Mouse (Mus musculus): ENCODE results near the gene Cryzl2. TPM values are rescaled to one million over a fixed set of nuclear protein-coding genes. Genes with fewer than 3 reads are reported as not detected.

The Cryzl2 gene
- polyA plus RNA-seq, 1 experiment from 2014 or later, result 13.6 TPM

GRCm38 (mm10) chr1:157447142-157447541, 11.2 kb upstream of the Cryzl2 start:
- WGBS, result 44% methylated on average over 4 of the region's 4 CpGs

GRCm38 (mm10) chr1:157448164-157448804, 10.1 kb upstream of the Cryzl2 start:
- 14% methylated on average over 7 of the region's 7 CpGs for WGBS
- ATAC-seq (ENCODE audit: low read depth) (no peak), DNase-seq (ENCODE audit: low spot score) (no peak)
- no peak overlapping the region for H3K4me3 ChIP-seq (ENCODE audit: low read depth, low read length)
- peaks cover 19% of the 10 kb centered on the region for H3K4me1 ChIP-seq (ENCODE audit: control insufficient read depth, insufficient read depth, low read length)
- H3K36me3 ChIP-seq (ENCODE audit: control insufficient read depth, insufficient read depth, low read length), result no peaks in the 10 kb centered on the region
- no peaks in the 10 kb centered on the region for H3K9me3 ChIP-seq (ENCODE audit: control insufficient read depth, low read length)
- H3K27me3 ChIP-seq (replicated peaks; ENCODE audit: control insufficient read depth, insufficient read depth, low read length), result peaks cover 23% of the 10 kb centered on the region
- H3K27ac ChIP-seq (replicated peaks; ENCODE audit: low read depth, low read length), result no peak overlapping the region
- no peak overlapping the region for H3K4me2 ChIP-seq (ENCODE audit: low read depth, low read length)
- H3K9ac ChIP-seq (ENCODE audit: low read depth, low read length), result no peak overlapping the region

More at GRCm38 (mm10) chr1:157447142-157447541, 11.2 kb upstream of the Cryzl2 start:
- Histone ChIP-seq H3K4me2 (ENCODE audit: low read depth, low read length) (no peak overlapping the region), H3K36me3 (ENCODE audit: control insufficient read depth, insufficient read depth, low read length) (no peaks in the 10 kb centered on the region), H3K4me1 (ENCODE audit: control insufficient read depth, insufficient read depth, low read length) (peaks cover 23% of the 10 kb centered on the region), H3K9me3 (ENCODE audit: control insufficient read depth, low read length) (no peaks in the 10 kb centered on the region), H3K4me3 (ENCODE audit: low read depth, low read length) (no peak overlapping the region), H3K27me3 (replicated peaks; ENCODE audit: control insufficient read depth, insufficient read depth, low read length) (peaks cover 23% of the 10 kb centered on the region), H3K27ac (replicated peaks; ENCODE audit: low read depth, low read length) (no peak overlapping the region), H3K9ac (ENCODE audit: low read depth, low read length) (no peak overlapping the region)
- DNase-seq (ENCODE audit: low spot score), result no peak
- no peak for ATAC-seq (ENCODE audit: low read depth)

GRCm38 (mm10) chr1:157448805-157449188, 9.6 kb upstream of the Cryzl2 start:
- ATAC-seq (ENCODE audit: low read depth) (no peak), DNase-seq (ENCODE audit: low spot score) (no peak)
- Histone ChIP-seq H3K4me2 (ENCODE audit: low read depth, low read length) (no peak overlapping the region), H3K27ac (replicated peaks; ENCODE audit: low read depth, low read length) (no peak overlapping the region), H3K27me3 (replicated peaks; ENCODE audit: control insufficient read depth, insufficient read depth, low read length) (peaks cover 23% of the 10 kb centered on the region), H3K9ac (ENCODE audit: low read depth, low read length) (no peak overlapping the region), H3K9me3 (ENCODE audit: control insufficient read depth, low read length) (no peaks in the 10 kb centered on the region), H3K4me1 (ENCODE audit: control insufficient read depth, insufficient read depth, low read length) (peaks cover 15% of the 10 kb centered on the region), H3K4me3 (ENCODE audit: low read depth, low read length) (no peak overlapping the region), H3K36me3 (ENCODE audit: control insufficient read depth, insufficient read depth, low read length) (no peaks in the 10 kb centered on the region)
- 50% methylated on average over 5 of the region's 5 CpGs for WGBS

GRCm38 (mm10) chr1:157449532-157449931, 8.8 kb upstream of the Cryzl2 start:
- 6% methylated on average over 10 of the region's 10 CpGs for WGBS
- H3K9me3 ChIP-seq (ENCODE audit: control insufficient read depth, low read length), result no peaks in the 10 kb centered on the region
- DNase-seq (ENCODE audit: low spot score) (peak; percentile 47), ATAC-seq (ENCODE audit: low read depth) (peak; percentile 71)
- H3K4me2 ChIP-seq (ENCODE audit: low read depth, low read length), result peak overlapping the region; percentile 50
- peaks cover 10% of the 10 kb centered on the region for H3K4me1 ChIP-seq (ENCODE audit: control insufficient read depth, insufficient read depth, low read length)
- H3K9ac ChIP-seq (ENCODE audit: low read depth, low read length), result peak overlapping the region; percentile 40; the same call in 1 of the 2 replicates
- H3K4me3 ChIP-seq (ENCODE audit: low read depth, low read length), result peak overlapping the region; percentile 22
- H3K36me3 ChIP-seq (ENCODE audit: control insufficient read depth, insufficient read depth, low read length), result no peaks in the 10 kb centered on the region
- H3K27ac ChIP-seq (replicated peaks; ENCODE audit: low read depth, low read length), result peak overlapping the region; percentile 55; the same call in 1 of the 2 replicates
- H3K27me3 ChIP-seq (replicated peaks; ENCODE audit: control insufficient read depth, insufficient read depth, low read length), result peaks cover 23% of the 10 kb centered on the region

- H3K27me3 ChIP-seq (replicated peaks; ENCODE audit: control insufficient read depth, insufficient read depth, low read length), result peaks cover 23% of the 10 kb centered on the region
- H3K4me3 ChIP-seq (ENCODE audit: low read depth, low read length), result peak overlapping the region; percentile 22
- H3K9ac ChIP-seq (ENCODE audit: low read depth, low read length), result peak overlapping the region; percentile 40; the same call in 1 of the 2 replicates
- H3K9me3 ChIP-seq (ENCODE audit: control insufficient read depth, low read length), result no peaks in the 10 kb centered on the region
- H3K4me2 ChIP-seq (ENCODE audit: low read depth, low read length), result peak overlapping the region; percentile 50
- DNase-seq (ENCODE audit: low spot score), result peak; percentile 72
- H3K36me3 ChIP-seq (ENCODE audit: control insufficient read depth, insufficient read depth, low read length), result no peaks in the 10 kb centered on the region
- peak; percentile 70 for ATAC-seq (ENCODE audit: low read depth)
- WGBS, result 9% methylated on average over 21 of the region's 21 CpGs
- peaks cover 10% of the 10 kb centered on the region for H3K4me1 ChIP-seq (ENCODE audit: control insufficient read depth, insufficient read depth, low read length)
- H3K27ac ChIP-seq (replicated peaks; ENCODE audit: low read depth, low read length), result peak overlapping the region; percentile 55; the same call in 1 of the 2 replicates
These were observed 8.3 kb upstream of the Cryzl2 start for GRCm38 (mm10) chr1:157449981-157450636.

GRCm38 (mm10) chr1:157452284-157452683, 6.1 kb upstream of the Cryzl2 start:
- Histone ChIP-seq H3K27ac (replicated peaks; ENCODE audit: low read depth, low read length) (no peak overlapping the region), H3K4me3 (ENCODE audit: low read depth, low read length) (no peak overlapping the region), H3K9me3 (ENCODE audit: control insufficient read depth, low read length) (no peaks in the 10 kb centered on the region), H3K36me3 (ENCODE audit: control insufficient read depth, insufficient read depth, low read length) (no peaks in the 10 kb centered on the region), H3K27me3 (replicated peaks; ENCODE audit: control insufficient read depth, insufficient read depth, low read length) (peaks cover 21% of the 10 kb centered on the region), H3K4me2 (ENCODE audit: low read depth, low read length) (no peak overlapping the region), H3K4me1 (ENCODE audit: control insufficient read depth, insufficient read depth, low read length) (peaks cover 10% of the 10 kb centered on the region), H3K9ac (ENCODE audit: low read depth, low read length) (no peak overlapping the region)
- ATAC-seq (ENCODE audit: low read depth), result no peak
- WGBS, result 70% methylated on average over 3 of the region's 3 CpGs
- DNase-seq (ENCODE audit: low spot score), result no peak

- H3K27ac ChIP-seq (replicated peaks; ENCODE audit: low read depth, low read length), result no peak overlapping the region
- no peaks in the 10 kb centered on the region for H3K9me3 ChIP-seq (ENCODE audit: control insufficient read depth, low read length)
- H3K36me3 ChIP-seq (ENCODE audit: control insufficient read depth, insufficient read depth, low read length), result no peaks in the 10 kb centered on the region
- H3K4me3 ChIP-seq (ENCODE audit: low read depth, low read length), result no peak overlapping the region
- no peak overlapping the region for H3K9ac ChIP-seq (ENCODE audit: low read depth, low read length)
- no peak overlapping the region for H3K4me2 ChIP-seq (ENCODE audit: low read depth, low read length)
- H3K27me3 ChIP-seq (replicated peaks; ENCODE audit: control insufficient read depth, insufficient read depth, low read length), result peaks cover 17% of the 10 kb centered on the region
- peaks cover 10% of the 10 kb centered on the region for H3K4me1 ChIP-seq (ENCODE audit: control insufficient read depth, insufficient read depth, low read length)
- ATAC-seq (ENCODE audit: low read depth), result no peak
- DNase-seq (ENCODE audit: low spot score), result no peak
- 55% methylated on average over 5 of the region's 5 CpGs for WGBS
These were observed 5.4 kb upstream of the Cryzl2 start for GRCm38 (mm10) chr1:157452759-157453549.

- ATAC-seq (ENCODE audit: low read depth), result no peak
- Histone ChIP-seq H3K27ac (replicated peaks; ENCODE audit: low read depth, low read length) (no peak overlapping the region), H3K36me3 (ENCODE audit: control insufficient read depth, insufficient read depth, low read length) (no peaks in the 10 kb centered on the region), H3K4me2 (ENCODE audit: low read depth, low read length) (no peak overlapping the region), H3K9me3 (ENCODE audit: control insufficient read depth, low read length) (no peaks in the 10 kb centered on the region), H3K4me1 (ENCODE audit: control insufficient read depth, insufficient read depth, low read length) (peaks cover 4% of the 10 kb centered on the region), H3K9ac (ENCODE audit: low read depth, low read length) (no peak overlapping the region), H3K27me3 (replicated peaks; ENCODE audit: control insufficient read depth, insufficient read depth, low read length) (peaks cover 11% of the 10 kb centered on the region), H3K4me3 (ENCODE audit: low read depth, low read length) (no peak overlapping the region)
- DNase-seq (ENCODE audit: low spot score), result no peak
- WGBS, result 83% methylated on average over 6 of the region's 6 CpGs
These were observed 3.5 kb upstream of the Cryzl2 start for GRCm38 (mm10) chr1:157454876-157455275.
